Mouse (Mus musculus) cerebellum, adult 18-20 months (tissue): Measurements from ENCODE around the gene Tent4a.
"Not testable (repeated sequence)": the region's sequence is repeated elsewhere in the genome, so short reads cannot be mapped to it uniquely, and the experiment has no call there.

Experiments
- DNase-seq, 2 experiments: peaks; one replicate each; pipeline ENCODE4 v3.0.0; 2021

Gene Tent4a

GRCm38 (mm10) chr13:69534334-69534653 lies at the start of gene Tent4a:
Gene Tent4a, minus strand, starts transcription at chr13:69534617.
- no peak for DNase-seq

GRCm38 (mm10) chr13:69583591-69583990 lies 49.2 kb upstream of the Tent4a start:
- DNase-seq = no peak

GRCm38 (mm10) chr13:69582411-69582810 lies 48.0 kb upstream of the Tent4a start:
- no peak for DNase-seq

GRCm38 (mm10) chr13:69577181-69577834 lies 42.9 kb upstream of the Tent4a start:
- DNase-seq = peak in 1 of 2 experiments; percentile 13

GRCm38 (mm10) chr13:69576676-69577075 lies 42.3 kb upstream of the Tent4a start:
- peak; percentile 49 to 50 for DNase-seq

- DNase-seq = no peak
Measured at GRCm38 (mm10) chr13:69572594-69572993, 38.2 kb upstream of the Tent4a start.

GRCm38 (mm10) chr13:69569201-69569600 lies 34.8 kb upstream of the Tent4a start:
- DNase-seq = no peak

- not testable (repeated sequence) for DNase-seq
Measured at GRCm38 (mm10) chr13:69565401-69565800, 31.0 kb upstream of the Tent4a start.

GRCm38 (mm10) chr13:69564573-69564972 lies 30.2 kb upstream of the Tent4a start:
- DNase-seq = no peak

- DNase-seq = no peak
Measured at GRCm38 (mm10) chr13:69563905-69564304, 29.5 kb upstream of the Tent4a start.

GRCm38 (mm10) chr13:69562654-69563574 lies 28.5 kb upstream of the Tent4a start:
- no peak for DNase-seq

GRCm38 (mm10) chr13:69562004-69562403 lies 27.6 kb upstream of the Tent4a start:
- DNase-seq = no peak

GRCm38 (mm10) chr13:69559291-69559961 lies 25.0 kb upstream of the Tent4a start:
- no peak for DNase-seq

- DNase-seq = peak; percentile 70 to 74
Measured at GRCm38 (mm10) chr13:69558098-69558660, 23.8 kb upstream of the Tent4a start.

- no peak for DNase-seq
Measured at GRCm38 (mm10) chr13:69556728-69557127, 22.3 kb upstream of the Tent4a start.

- DNase-seq = no peak
Measured at GRCm38 (mm10) chr13:69555957-69556482, 21.6 kb upstream of the Tent4a start.

GRCm38 (mm10) chr13:69555045-69555444 lies 20.6 kb upstream of the Tent4a start:
- no peak for DNase-seq

- DNase-seq = no peak
Measured at GRCm38 (mm10) chr13:69554255-69554654, 19.8 kb upstream of the Tent4a start.

- peak in 1 of 2 experiments; percentile 48 for DNase-seq
Measured at GRCm38 (mm10) chr13:69553024-69553423, 18.6 kb upstream of the Tent4a start.

GRCm38 (mm10) chr13:69550831-69551230 lies 16.4 kb upstream of the Tent4a start:
- no peak for DNase-seq

GRCm38 (mm10) chr13:69549980-69550379 lies 15.6 kb upstream of the Tent4a start:
- no peak for DNase-seq

GRCm38 (mm10) chr13:69547488-69548180 lies 13.2 kb upstream of the Tent4a start:
- no peak for DNase-seq
